Mouse (Mus musculus) adrenal gland, adult (tissue): ENCODE results near the gene Commd7.
A peak's percentile ranks its signal among the peaks of the same experiment; 100 is the strongest.

ENCODE experiments used
- DNase-seq, 2 experiments: peaks; one replicate each; pipeline ENCODE4 v3.0.0; 2022 to 2023; ENCODE audit warnings: low spot score in 1 of 2; ENCODE audit not compliant: inconsistent age in 2 of 2

The Commd7 gene

GRCm38 (mm10) chr2:153592056-153593014 is 40.2 kb downstream of the Commd7 start:
- no peak for DNase-seq

- peak; percentile 78 to 95 for DNase-seq
Measured at GRCm38 (mm10) chr2:153586515-153587174, 45.9 kb downstream of the Commd7 start.

- DNase-seq, result no peak
Measured at GRCm38 (mm10) chr2:153585981-153586380, 46.6 kb downstream of the Commd7 start.

GRCm38 (mm10) chr2:153584396-153584795 is 48.2 kb downstream of the Commd7 start:
- peak in 1 of 2 experiments; percentile 66 for DNase-seq

- DNase-seq, result no peak
Measured at GRCm38 (mm10) chr2:153583641-153584049, 48.9 kb downstream of the Commd7 start.

GRCm38 (mm10) chr2:153582876-153583585 is 49.5 kb downstream of the Commd7 start:
- no peak for DNase-seq

GRCm38 (mm10) chr2:153581416-153581815 is 51.2 kb downstream of the Commd7 start:
- no peak for DNase-seq

- peak in 1 of 2 experiments; percentile 49 for DNase-seq
Measured at GRCm38 (mm10) chr2:153580458-153580985, 52.1 kb downstream of the Commd7 start.

- DNase-seq, result no peak
Measured at GRCm38 (mm10) chr2:153580042-153580441, 52.5 kb downstream of the Commd7 start.

GRCm38 (mm10) chr2:153577122-153577521 is 55.5 kb downstream of the Commd7 start:
- no peak for DNase-seq

- no peak for DNase-seq
Measured at GRCm38 (mm10) chr2:153576150-153576549, 56.4 kb downstream of the Commd7 start.

- no peak for DNase-seq
Measured at GRCm38 (mm10) chr2:153575554-153575953, 57.0 kb downstream of the Commd7 start.

GRCm38 (mm10) chr2:153573101-153573500 is 59.5 kb downstream of the Commd7 start:
- no peak for DNase-seq

GRCm38 (mm10) chr2:153568541-153568940 is 64.0 kb downstream of the Commd7 start:
- DNase-seq, result no peak

- no peak for DNase-seq
Measured at GRCm38 (mm10) chr2:153568013-153568412, 64.6 kb downstream of the Commd7 start.
